Mouse (Mus musculus) cerebellum, adult (tissue): ENCODE measurements around the gene Khk.

Experiments used
- ATAC-seq: cut with Nextera tagmentation; 2 replicates; pipeline ENCODE4 v1.9.2; 2017; ENCODE audit warnings: mild to moderate bottlenecking, moderate library complexity, mixed read lengths; ENCODE audit not compliant: insufficient number of reproducible peaks, low FRiP score, low TSS enrichment

The Khk gene

GRCm38 (mm10) chr5:30961545-30962505 is 40.6 kb downstream of the Khk start:
- no peak for ATAC-seq

- ATAC-seq = no peak
Measured at GRCm38 (mm10) chr5:30963916-30964315, 42.7 kb downstream of the Khk start.

- ATAC-seq = no peak
Measured at GRCm38 (mm10) chr5:30966189-30966588, 45.0 kb downstream of the Khk start.

GRCm38 (mm10) chr5:30968416-30968815 is 47.2 kb downstream of the Khk start, which contains the start of gene Tcf23:
Gene Tcf23 (plus strand): TSS chr5:30968662.
- no peak for ATAC-seq

- ATAC-seq = no peak
Measured at GRCm38 (mm10) chr5:30969440-30969839, 48.2 kb downstream of the Khk start.

GRCm38 (mm10) chr5:30974870-30975656 is 53.8 kb downstream of the Khk start:
- ATAC-seq = no peak
